Mouse (Mus musculus): ENCODE measurements around the gene Acad12. TPM values are rescaled to one million over a fixed set of nuclear protein-coding genes. Genes with fewer than 3 reads are reported as not detected.

Gene Acad12
- 1.7 and 3.7 TPM in 2 replicates for total RNA-seq (2014; rRNA removed)
- polyA plus RNA-seq (2015; fragmentation: Nextera tagmentation; extraction: Ambion mirVana): 1.6 and 2.2 TPM in 2 replicates

DNA sequence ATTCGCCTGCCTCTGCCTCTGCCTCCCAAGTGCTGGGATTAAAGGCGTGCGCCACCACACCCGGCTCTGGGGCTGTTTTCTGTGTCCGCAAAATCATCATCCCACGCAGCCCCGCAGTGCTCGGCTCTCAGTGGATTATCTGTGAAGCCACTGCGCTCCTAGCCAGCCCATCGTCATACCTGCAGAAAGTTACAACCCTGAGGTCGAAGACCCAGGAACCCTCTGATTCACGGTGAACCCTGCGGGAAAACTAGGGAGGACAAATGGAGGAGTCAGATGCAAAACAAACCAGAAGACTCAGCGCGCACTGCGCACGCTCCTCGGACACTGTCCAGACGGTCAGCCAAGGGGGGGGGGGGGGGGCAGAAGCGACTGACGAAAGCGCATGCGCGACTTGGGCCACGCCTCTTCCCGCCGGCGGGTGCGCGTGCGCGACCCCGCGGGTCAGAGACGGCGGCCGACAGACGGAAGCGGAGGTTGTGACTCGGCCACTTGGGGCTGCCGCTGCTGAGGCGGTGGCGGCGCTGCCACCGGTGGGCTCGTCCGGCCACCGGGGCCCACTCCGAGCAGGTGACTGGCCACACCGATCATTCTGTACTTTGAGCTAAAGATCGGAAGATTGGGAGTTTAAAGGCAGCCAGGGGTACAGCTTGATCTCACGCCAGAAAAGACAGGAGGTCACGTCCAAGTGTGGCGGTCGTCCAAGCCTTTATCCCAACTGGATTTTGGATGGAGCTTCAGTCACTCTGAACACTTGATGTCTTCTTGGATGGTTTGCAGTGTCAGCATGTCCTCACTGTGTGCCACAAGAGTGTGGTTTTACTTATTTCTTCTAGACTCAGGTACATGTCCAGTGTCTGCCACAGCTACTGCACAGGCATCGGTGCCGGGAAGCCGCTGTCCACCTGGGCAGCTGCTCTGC lies at the start of gene Acad12:
TSS of gene Acad12 (minus strand) at position 347 of the 922 bp plus-strand sequence.
- peak; percentile 88 for ATAC-seq
- Histone ChIP-seq H3K27ac (peak within 1 kb of the TSS; percentile 78), H3K4me1 (ENCODE audit: insufficient read depth, low read length) (peaks cover 5% of the 10 kb centered on the region; the same call in 1 of the 2 replicates), H3K4me3 (ENCODE audit: low read length) (peak within 1 kb of the TSS; percentile 53), H3K36me3 (ENCODE audit: insufficient read depth, low read length) (no peaks in the 10 kb centered on the region), H3K9me3 (ENCODE audit: low read length) (no peaks in the 10 kb centered on the region), H3K27me3 (ENCODE audit: insufficient read depth, low read length) (no peaks in the 10 kb centered on the region), H3K4me2 (ENCODE audit: low read depth, low read length) (peak within 1 kb of the TSS; percentile 81), H3K9ac (replicated peaks; ENCODE audit: low read length) (peak within 1 kb of the TSS; percentile 67)
- DNase-seq (ENCODE audit: low spot score): peak; percentile 95
- under 1% methylated on average over 58 of the region's 58 CpGs for WGBS
- no peak for TF ChIP-seq CTCF (IDR thresholded peaks at IDR 0.05; ENCODE audit: low read depth)

DNA sequence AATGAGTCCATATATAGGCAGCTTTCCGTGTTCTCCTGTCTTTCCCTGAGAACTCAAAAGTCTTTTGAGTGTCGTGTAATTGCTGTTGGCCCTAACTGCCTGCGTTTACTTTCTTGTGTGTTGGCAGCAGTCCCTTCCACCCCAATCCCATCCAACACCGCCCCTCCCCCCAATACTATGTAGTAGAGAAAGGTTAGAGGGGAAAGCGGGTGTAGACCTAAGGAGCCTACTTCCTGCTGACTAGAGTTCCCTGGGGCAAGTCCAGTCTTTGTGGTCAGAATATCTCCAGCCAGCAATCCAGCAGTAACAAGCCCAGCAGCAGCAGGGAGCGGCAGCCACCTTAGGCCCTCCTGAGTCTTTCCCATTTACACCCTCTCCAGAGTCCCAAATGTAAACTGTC lies 49.7 kb upstream of the Acad12 start:
- 70% methylated on average over 6 of the region's 6 CpGs for WGBS
- no peak for DNase-seq (ENCODE audit: low spot score)
- no peaks in the 10 kb centered on the region for H3K27me3 ChIP-seq (ENCODE audit: insufficient read depth, low read length)
- no peak overlapping the region for H3K9ac ChIP-seq (replicated peaks; ENCODE audit: low read length)
- H3K36me3 ChIP-seq (ENCODE audit: insufficient read depth, low read length): peaks cover 23% of the 10 kb centered on the region
- no peaks in the 10 kb centered on the region for H3K4me1 ChIP-seq (ENCODE audit: insufficient read depth, low read length)
- H3K4me3 ChIP-seq (ENCODE audit: low read length): no peak overlapping the region
- H3K27ac ChIP-seq: no peak overlapping the region
- no peaks in the 10 kb centered on the region for H3K9me3 ChIP-seq (ENCODE audit: low read length)
- H3K4me2 ChIP-seq (ENCODE audit: low read depth, low read length): no peak overlapping the region
- TF ChIP-seq CTCF (IDR thresholded peaks at IDR 0.05; ENCODE audit: low read depth): no peak
- no peak for ATAC-seq

DNA sequence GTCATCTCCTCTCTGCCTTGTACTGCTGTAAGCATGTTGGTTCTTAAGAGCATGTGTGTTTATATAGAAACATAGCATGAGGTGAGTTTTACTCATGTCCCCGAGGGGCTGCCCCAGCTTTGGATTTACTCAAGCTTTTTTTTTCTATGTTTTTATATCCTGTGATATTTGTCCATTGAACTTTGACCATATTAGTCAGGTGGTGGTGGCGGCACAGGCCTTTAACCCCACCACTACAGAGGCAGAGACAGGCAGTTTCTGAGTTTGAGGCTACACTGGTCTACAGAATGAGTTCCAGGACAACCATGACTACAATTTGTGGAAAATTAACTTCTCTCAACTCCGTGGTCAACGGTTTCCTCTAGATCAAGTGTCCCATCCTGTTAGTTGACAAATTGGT lies 48.3 kb upstream of the Acad12 start:
- H3K9ac ChIP-seq (replicated peaks; ENCODE audit: low read length): no peak overlapping the region
- H3K27me3 ChIP-seq (ENCODE audit: insufficient read depth, low read length): no peaks in the 10 kb centered on the region
- TF ChIP-seq CTCF (IDR thresholded peaks at IDR 0.05; ENCODE audit: low read depth): no peak
- H3K27ac ChIP-seq: no peak overlapping the region
- ATAC-seq (no peak), DNase-seq (ENCODE audit: low spot score) (no peak)
- peaks cover 27% of the 10 kb centered on the region for H3K36me3 ChIP-seq (ENCODE audit: insufficient read depth, low read length)
- no peaks in the 10 kb centered on the region for H3K9me3 ChIP-seq (ENCODE audit: low read length)
- no peak overlapping the region for H3K4me2 ChIP-seq (ENCODE audit: low read depth, low read length)
- no peaks in the 10 kb centered on the region for H3K4me1 ChIP-seq (ENCODE audit: insufficient read depth, low read length)
- WGBS: 91% methylated on average over 4 of the region's 4 CpGs
- no peak overlapping the region for H3K4me3 ChIP-seq (ENCODE audit: low read length)

DNA sequence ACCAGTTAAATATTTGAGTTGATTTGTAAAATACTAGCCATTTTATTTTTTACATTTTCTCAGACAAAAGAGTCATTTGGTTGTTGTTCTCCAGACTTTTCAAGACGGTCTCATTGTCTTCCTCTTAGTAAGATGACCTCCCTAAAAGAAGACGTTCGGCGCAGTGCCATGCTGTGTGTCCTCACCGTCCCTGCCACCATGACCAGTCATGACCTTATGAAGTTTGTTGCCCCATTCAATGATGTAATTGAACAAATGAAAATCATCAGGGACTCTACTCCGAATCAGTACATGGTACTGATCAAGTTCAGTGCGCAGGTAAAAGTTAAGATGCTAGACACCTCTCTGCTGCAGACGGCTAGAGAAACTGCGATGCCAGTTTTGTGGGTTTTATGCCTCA lies 46.2 kb upstream of the Acad12 start:
- Histone ChIP-seq H3K27me3 (ENCODE audit: insufficient read depth, low read length) (no peaks in the 10 kb centered on the region), H3K9me3 (ENCODE audit: low read length) (no peaks in the 10 kb centered on the region), H3K4me1 (ENCODE audit: insufficient read depth, low read length) (peaks cover 5% of the 10 kb centered on the region), H3K4me2 (ENCODE audit: low read depth, low read length) (no peak overlapping the region), H3K4me3 (ENCODE audit: low read length) (no peak overlapping the region), H3K27ac (no peak overlapping the region), H3K9ac (replicated peaks; ENCODE audit: low read length) (no peak overlapping the region), H3K36me3 (ENCODE audit: insufficient read depth, low read length) (peaks cover 27% of the 10 kb centered on the region)
- DNase-seq (ENCODE audit: low spot score) (no peak), ATAC-seq (no peak)
- 93% methylated on average over 9 of the region's 9 CpGs for WGBS
- TF ChIP-seq CTCF (IDR thresholded peaks at IDR 0.05; ENCODE audit: low read depth): no peak

DNA sequence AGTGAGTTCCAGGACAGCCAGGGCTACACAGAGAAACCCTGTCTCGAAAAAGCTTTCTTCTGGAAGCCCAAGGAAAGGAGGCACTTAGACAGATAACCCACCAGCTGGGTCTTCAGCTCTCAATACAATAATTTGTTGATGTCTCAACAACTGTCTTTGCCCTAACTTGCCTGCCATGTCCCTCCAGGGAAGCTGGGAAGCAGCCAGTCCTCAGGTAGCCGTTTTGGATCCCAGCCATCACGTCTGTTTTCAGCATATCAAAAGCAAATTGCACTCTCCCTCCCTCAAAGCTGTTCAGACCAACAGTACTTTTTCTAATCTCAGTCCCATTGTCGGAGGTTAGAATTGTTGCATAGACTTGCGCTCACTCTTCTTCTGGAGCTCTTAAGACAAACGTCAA lies 45.3 kb upstream of the Acad12 start:
- no peak for DNase-seq (ENCODE audit: low spot score)
- H3K36me3 ChIP-seq (ENCODE audit: insufficient read depth, low read length): peaks cover 27% of the 10 kb centered on the region
- H3K27me3 ChIP-seq (ENCODE audit: insufficient read depth, low read length): no peaks in the 10 kb centered on the region
- H3K9ac ChIP-seq (replicated peaks; ENCODE audit: low read length): no peak overlapping the region
- 93% methylated on average over 6 of the region's 6 CpGs for WGBS
- ATAC-seq: no peak
- H3K4me2 ChIP-seq (ENCODE audit: low read depth, low read length): no peak overlapping the region
- no peak for TF ChIP-seq CTCF (IDR thresholded peaks at IDR 0.05; ENCODE audit: low read depth)
- no peak overlapping the region for H3K27ac ChIP-seq
- no peak overlapping the region for H3K4me3 ChIP-seq (ENCODE audit: low read length)
- H3K4me1 ChIP-seq (ENCODE audit: insufficient read depth, low read length): peaks cover 10% of the 10 kb centered on the region
- no peaks in the 10 kb centered on the region for H3K9me3 ChIP-seq (ENCODE audit: low read length)

DNA sequence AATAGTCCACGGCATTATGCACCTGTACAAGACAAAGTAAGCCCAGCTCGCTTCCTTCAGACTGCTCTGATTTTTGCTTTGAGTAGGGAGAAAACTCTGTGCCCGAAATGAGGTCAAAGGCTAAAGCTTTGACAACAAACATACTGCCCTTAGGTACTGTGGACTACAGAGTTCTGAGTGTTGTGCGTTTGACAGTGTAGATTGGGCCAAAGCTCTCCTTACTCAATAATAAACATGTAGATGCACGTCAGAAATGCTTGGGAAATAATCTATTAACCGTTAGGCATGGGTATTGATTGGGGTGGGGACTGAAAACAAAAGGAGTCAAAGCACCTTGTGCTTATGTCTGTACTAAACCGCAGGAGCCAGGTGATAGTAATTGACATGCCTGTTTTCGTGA lies 44.7 kb upstream of the Acad12 start:
- DNase-seq (ENCODE audit: low spot score): no peak

DNA sequence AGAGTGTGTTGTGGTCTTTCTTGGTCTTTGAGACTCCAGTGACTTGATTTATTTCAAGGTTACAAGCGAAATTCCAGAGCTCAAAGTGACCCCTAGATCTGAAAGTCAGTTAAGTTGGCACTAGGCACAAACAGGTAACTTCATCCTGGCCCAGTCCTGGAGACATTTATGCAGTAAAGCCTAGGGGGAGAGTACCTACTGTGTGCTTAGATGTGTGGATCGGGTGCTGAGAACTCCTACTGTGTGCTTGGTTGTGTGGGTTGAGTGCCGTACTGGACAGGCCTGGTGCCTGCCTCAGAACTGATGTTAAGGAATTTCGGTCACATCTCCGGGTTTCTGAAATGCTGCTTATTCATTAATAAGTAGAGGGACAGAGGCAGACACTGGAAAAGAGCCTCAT lies 42.8 kb upstream of the Acad12 start:
- H3K9me3 ChIP-seq (ENCODE audit: low read length): no peaks in the 10 kb centered on the region
- peak overlapping the region; percentile 73 for H3K4me3 ChIP-seq (ENCODE audit: low read length)
- DNase-seq (ENCODE audit: low spot score) (no peak), ATAC-seq (no peak)
- TF ChIP-seq CTCF (IDR thresholded peaks at IDR 0.05; ENCODE audit: low read depth): no peak
- H3K9ac ChIP-seq (replicated peaks; ENCODE audit: low read length): peak overlapping the region; percentile 77
- WGBS: 81% methylated on average over 5 of the region's 5 CpGs
- H3K27me3 ChIP-seq (ENCODE audit: insufficient read depth, low read length): no peaks in the 10 kb centered on the region
- H3K4me2 ChIP-seq (ENCODE audit: low read depth, low read length): peak overlapping the region; percentile 83
- peaks cover 10% of the 10 kb centered on the region for H3K4me1 ChIP-seq (ENCODE audit: insufficient read depth, low read length)
- no peak overlapping the region for H3K27ac ChIP-seq
- peaks cover 16% of the 10 kb centered on the region; the same call in 1 of the 2 replicates for H3K36me3 ChIP-seq (ENCODE audit: insufficient read depth, low read length)

More for the DNA sequence above, 44.7 kb upstream of the Acad12 start:
- no peaks in the 10 kb centered on the region for H3K9me3 ChIP-seq (ENCODE audit: low read length)
- no peak overlapping the region for H3K9ac ChIP-seq (replicated peaks; ENCODE audit: low read length)
- TF ChIP-seq CTCF (IDR thresholded peaks at IDR 0.05; ENCODE audit: low read depth): no peak
- no peak overlapping the region for H3K27ac ChIP-seq
- no peak overlapping the region for H3K4me3 ChIP-seq (ENCODE audit: low read length)
- H3K36me3 ChIP-seq (ENCODE audit: insufficient read depth, low read length): peaks cover 22% of the 10 kb centered on the region
- ATAC-seq: no peak
- H3K27me3 ChIP-seq (ENCODE audit: insufficient read depth, low read length): no peaks in the 10 kb centered on the region
- 91% methylated on average over 8 of the region's 8 CpGs for WGBS
- peaks cover 10% of the 10 kb centered on the region for H3K4me1 ChIP-seq (ENCODE audit: insufficient read depth, low read length)
- no peak overlapping the region for H3K4me2 ChIP-seq (ENCODE audit: low read depth, low read length)
